Mouse (Mus musculus) lung, adult 10 weeks (tissue): ENCODE measurements around the gene Dtx4. TPM values are rescaled to one million over a fixed set of nuclear protein-coding genes. Genes with fewer than 3 reads are reported as not detected.

ENCODE experiments used
- polyA plus RNA-seq: library from polyadenylated mRNA; stranded (reverse); fragments of 350-450 nt; fragmentation: Illumina TruSeq; extraction: RNeasy Lipid Tissue Mini Kit (QIAGEN cat#74804); gene quantifications from one replicate; pipeline ENCODE4 v1.2.3, GENCODE M21; 2014; ENCODE audit warnings: low read depth, low replicate concordance; ENCODE audit not compliant: insufficient read depth

The Dtx4 gene
- 8.0 TPM for polyA plus RNA-seq

DNA sequence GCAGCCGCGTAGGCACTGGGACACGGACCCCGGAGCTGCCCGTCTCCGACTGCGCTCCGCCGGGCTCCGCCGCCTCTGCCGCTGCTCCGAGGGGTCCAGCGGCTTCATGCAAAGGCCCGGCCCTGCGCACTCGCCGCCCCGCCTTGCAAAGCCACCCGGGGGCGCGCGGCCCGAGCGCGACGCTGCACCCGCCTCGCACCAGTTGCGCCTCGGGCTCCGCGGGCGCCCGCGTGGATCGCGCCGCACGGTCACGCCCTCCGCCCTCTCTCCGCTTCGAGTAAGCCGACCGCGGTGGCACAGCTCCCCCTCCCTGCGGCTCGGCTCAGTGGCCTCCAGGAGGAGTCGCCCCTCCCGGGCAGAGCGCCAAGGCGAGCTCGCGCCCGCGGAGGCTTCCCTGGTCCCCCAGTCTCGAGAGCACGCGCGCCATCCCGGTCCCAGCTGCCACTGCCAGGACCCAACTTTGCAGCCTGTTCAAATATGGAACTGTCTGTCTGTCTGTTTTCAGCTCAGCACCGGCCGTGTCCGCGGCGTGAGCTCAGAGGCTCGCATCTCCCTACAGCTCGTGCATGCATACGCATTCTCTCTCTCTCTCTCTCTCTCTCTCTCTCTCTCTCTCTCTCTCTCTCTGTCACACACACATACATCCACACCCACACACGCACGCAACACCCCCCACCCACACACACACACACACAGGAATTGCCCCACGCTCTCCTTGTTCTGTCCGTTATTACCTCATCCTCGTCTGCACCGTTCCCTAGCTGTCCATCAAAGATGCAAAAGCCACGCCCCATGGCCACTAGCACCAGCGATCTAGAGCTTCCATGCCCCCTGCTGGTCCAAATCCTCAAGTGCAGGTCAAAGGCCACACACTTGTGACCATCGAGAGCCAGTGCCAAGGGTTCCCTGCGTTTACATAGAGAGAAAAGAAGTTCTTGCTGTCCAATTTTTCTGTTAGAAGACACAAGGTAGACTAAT is at the start of gene Dtx4:
Gene Dtx4 (minus strand): TSS at position 85 of the 978 bp plus-strand sequence.

DNA sequence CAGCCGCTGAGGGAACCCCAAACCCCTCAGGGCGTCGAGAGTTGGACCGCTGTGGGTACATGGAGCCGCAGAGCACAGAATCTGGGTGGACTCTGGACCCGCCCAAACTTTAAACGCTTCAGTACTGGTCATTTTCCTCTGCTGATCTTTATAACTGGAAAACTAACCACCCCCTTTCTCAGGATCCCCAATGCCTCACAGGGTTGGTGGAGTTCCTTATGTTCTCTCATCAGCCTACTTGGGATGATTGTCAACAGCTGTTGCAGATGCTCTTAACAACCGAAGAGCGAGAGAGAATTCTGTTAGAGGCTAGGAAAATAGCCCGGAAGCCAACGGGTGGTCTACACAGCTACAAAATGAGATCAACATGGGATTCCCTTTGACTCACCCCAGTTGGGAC is 44.2 kb upstream of the Dtx4 start, which contains the start of gene Fam111a:
Gene Fam111a (plus strand): TSS at position 301 of the 400 bp plus-strand sequence.

DNA sequence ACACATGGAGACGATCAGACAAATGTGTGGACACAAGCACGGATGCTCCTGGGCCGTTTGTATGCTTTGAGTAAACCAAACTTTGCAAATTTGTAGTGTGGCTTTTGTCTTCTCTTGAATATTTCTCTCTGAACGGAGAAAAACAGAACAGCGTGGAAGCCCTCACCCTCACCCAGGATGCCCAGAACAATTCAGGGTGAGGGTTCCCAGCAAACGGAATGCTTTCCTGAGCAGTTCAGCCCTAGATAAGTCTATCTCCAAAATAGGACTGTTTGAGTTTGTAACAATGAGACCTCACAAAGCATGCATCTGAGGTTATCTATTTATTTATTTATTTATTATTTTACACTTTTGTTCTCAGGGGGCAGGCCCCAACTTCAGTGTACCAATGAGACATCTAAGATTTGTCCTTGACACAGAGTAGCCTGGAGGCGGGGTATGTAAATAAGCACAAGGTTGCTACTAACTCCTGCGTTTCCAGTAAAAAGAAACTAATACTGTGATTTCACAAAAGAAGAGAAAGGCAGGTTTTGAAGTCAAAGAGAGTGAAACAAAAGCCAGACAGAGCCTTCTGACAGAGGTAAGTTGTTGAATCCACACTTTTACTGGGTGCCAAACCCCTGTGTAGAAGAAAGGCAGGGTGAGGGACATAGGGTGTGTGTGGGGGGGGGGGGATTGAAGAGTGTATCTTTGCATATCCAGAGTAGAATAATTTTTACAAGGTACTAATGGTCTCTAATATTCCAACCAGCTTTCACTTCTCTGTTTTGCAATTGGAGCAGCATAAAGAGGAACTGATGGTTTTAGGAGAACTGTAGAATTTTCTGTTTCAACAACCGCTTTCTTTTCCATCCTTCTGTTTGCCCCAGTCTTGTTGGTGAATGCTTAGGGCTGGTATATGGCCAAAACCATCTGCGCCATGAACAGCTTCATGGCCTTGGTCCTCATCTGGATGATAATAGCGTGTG is 40.7 kb downstream of the Dtx4 start, which contains the start of gene Mpeg1:
Gene Mpeg1 (plus strand): TSS at position 498 of the 968 bp plus-strand sequence.

DNA sequence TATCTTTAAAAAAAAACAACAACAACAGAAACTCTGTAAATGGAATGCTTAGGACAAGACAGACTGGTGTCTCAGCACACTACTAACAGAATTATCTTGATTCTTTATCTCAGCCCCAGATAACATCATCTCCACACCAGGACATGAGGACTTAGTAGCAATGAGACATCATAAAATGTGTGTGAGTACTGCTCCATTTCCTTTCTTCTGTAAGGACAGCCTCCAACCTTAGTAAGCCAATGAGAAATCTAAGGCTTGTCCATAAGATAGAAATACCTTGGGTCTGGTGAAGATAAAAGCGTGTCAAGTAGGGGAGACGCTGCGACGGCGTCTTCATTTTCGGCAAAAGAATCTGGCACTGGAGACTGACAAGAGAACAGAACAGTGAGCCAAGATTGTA is 73.6 kb downstream of the Dtx4 start, which contains the start of gene Pfpl:
Gene Pfpl (plus strand): TSS at position 301 of the 400 bp plus-strand sequence.

DNA sequence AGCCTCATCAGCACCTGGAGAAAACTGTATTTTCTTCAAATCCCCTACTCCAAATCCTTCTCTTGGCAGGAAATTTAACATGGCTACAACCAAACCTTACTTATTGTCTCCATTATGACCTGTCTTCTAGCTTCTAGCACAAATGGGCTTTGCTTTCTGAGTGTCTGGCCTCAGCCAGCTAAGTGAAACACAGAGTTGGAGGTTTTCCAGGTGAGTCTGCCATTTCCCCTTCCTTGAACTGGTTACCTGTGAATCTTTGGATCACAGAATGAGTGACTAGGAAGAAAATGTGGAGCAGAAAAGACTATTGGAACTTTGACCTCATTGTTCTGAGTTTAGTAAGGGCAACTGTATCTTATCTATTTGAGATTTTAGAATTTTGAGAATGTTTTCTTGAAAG is 83.9 kb downstream of the Dtx4 start, which contains the start of gene Olfr1441:
Gene Olfr1441 (plus strand): TSS at position 73 of the 400 bp plus-strand sequence.

Other genes with a start within 250 kb of the Dtx4 start
- not detected for gene Olfr235, start 240.4 kb downstream of the Dtx4 start, polyA plus RNA-seq
- not detected for gene Olfr1434, start 221.6 kb downstream of the Dtx4 start, polyA plus RNA-seq
- gene Olfr1436, start 202.3 kb downstream of the Dtx4 start, polyA plus RNA-seq = not detected
- gene Olfr1437, start 176.4 kb downstream of the Dtx4 start, polyA plus RNA-seq = not detected
- not detected for gene Olfr1438-ps1, start 165.5 kb downstream of the Dtx4 start, polyA plus RNA-seq
- not detected for gene Olfr1440, start 114.2 kb downstream of the Dtx4 start, polyA plus RNA-seq
- gene Olfr1441, start 84.0 kb downstream of the Dtx4 start, polyA plus RNA-seq = not detected
- gene Pfpl, start 73.5 kb downstream of the Dtx4 start, polyA plus RNA-seq = not detected
- gene Mpeg1, start 40.7 kb downstream of the Dtx4 start, polyA plus RNA-seq = 54.1 TPM
- gene Fam111a, start 44.3 kb upstream of the Dtx4 start, polyA plus RNA-seq = 11.4 TPM
- not detected for gene Gm4952, start 98.5 kb upstream of the Dtx4 start, polyA plus RNA-seq
- gene Glyat, start 131.9 kb upstream of the Dtx4 start, polyA plus RNA-seq = not detected
- gene Olfr1442, start 169.0 kb upstream of the Dtx4 start, polyA plus RNA-seq = not detected
- gene Olfr1443, start 176.7 kb upstream of the Dtx4 start, polyA plus RNA-seq = not detected
- not detected for gene Keg1, start 194.3 kb upstream of the Dtx4 start, polyA plus RNA-seq